Mouse (Mus musculus) layer of hippocampus, adult 9-11 months (tissue): Measurements from ENCODE around the gene Atp8a2.
A peak's percentile ranks its signal among the peaks of the same experiment; 100 is the strongest.
"Not testable (repeated sequence)": the region's sequence is repeated elsewhere in the genome, so short reads cannot be mapped to it uniquely, and the experiment has no call there.

Experiments used
- DNase-seq: peaks from one replicate; pipeline ENCODE4 v3.0.0; 2022

Gene Atp8a2

DNA sequence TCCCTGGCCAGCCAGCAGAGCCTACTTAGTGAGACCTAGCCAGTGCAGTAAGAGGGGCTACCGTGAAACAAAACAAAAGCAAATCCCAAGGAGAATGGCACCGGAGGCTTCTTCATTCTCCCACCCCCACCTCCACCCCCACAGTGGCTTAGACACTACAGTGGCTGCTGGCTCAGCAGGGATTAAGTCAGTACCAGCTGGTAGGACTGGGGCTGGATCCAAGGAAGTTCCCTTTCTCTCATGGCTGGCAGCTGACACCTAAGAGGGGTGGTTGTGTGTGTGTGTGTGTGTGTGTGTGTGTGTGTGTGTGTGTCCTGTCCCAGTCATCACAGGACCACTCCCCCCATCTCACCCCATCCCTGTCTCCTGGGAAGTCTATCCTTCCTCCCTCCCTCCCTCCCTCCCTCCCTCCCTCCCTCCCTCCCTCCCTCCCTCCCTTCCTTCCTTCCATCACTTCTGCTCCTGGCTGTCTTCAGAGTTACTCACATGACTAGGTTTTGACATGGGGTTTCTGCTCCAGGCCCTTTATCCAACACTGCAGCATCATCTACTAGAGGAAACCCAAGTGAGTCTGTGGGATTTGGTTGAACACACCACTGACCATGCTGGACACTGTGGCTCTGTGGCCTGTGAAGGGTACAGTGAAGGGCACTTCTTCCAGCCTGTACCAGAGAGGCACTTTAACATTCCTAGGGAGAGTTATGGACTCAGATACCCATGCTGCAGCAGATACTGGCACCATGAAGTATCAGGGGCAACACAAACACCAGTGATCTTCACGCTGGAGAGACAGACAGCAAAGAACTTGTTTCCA is 358.3 kb downstream of the Atp8a2 start:
- DNase-seq, result not testable (repeated sequence)

DNA sequence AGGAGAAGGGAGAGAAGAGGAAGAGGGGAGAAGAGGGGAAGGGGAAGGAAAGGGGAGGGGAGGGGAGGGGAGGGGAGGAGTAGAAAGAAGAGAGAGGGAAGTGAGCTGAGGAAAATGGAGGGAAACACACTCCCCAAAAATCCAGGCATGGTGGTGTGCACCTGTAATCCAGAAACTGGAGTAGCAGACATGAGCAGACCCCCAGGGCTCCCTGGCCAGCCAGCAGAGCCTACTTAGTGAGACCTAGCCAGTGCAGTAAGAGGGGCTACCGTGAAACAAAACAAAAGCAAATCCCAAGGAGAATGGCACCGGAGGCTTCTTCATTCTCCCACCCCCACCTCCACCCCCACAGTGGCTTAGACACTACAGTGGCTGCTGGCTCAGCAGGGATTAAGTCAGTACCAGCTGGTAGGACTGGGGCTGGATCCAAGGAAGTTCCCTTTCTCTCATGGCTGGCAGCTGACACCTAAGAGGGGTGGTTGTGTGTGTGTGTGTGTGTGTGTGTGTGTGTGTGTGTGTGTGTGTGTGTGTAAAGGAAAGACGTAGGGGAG is 359.2 kb downstream of the Atp8a2 start:
- not testable (repeated sequence) for DNase-seq

DNA sequence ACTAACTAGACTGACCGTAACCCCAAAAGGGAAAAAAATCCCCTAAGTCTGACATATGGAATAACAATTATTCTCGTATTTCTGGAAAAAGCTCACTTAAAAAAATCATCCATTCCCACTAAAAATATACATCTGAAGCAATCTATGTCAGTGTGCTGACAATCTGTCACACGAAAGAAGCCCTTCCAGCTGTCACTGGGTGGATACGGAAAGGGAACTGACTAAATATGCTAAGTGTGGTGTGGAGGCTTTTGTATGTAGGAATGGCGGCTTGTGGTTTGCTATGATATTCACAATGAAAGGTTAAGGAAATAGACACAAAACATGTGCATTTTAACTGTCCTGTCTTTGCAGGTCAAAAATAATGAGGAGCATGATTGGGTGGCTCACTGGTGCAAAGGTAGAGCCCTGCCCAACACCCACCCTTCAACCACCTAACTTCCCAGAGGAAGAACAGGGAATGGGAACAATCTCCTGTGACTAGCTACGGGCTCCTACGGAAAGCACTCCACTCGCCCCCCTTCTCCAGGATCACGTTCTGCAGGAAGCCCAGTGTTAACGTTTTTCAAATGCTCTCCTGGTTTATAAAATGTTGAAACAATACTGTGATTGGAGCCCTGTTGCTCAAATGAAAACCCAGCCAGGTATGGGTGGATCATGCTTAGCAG is 360.0 kb downstream of the Atp8a2 start:
- DNase-seq, result no peak

DNA sequence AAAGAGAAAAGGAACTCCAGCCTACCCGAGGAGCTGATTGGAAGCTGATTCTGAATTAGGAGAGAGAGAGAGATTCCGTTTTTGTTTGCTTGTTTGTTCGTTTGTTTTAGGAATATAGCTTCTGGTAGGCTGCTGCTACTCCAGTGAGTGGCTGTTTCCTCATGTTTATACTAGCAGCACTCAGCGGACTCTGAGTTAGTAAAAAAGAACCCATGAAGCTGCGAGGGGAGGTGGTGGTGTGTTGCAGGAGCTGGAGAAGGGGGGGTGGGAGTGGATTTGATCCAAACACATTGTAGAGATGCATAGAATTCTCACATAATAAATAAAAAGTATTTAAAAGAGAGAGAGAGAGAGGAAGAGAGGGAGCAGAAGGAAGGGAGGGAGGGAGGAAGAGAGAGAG is 367.4 kb downstream of the Atp8a2 start:
- no peak for DNase-seq

DNA sequence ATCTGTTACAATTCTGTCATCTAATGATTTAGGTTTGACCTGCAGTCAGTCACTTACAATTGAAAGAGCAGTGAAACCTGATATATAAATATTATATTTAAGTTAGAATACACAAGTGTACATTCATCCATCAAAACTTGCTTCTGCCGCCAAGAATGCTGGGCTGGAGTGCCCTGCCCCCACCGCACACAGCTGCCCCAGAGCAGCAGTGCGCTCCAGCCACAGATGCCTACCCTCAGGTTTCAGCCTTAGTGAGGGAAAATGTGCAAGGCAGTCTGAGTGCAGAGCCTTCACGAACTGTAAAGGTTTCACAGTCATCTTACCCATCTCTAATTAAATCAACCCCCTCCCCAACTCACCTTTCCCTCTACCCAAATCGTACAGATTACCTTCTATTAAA is 369.6 kb downstream of the Atp8a2 start:
- DNase-seq, result no peak

DNA sequence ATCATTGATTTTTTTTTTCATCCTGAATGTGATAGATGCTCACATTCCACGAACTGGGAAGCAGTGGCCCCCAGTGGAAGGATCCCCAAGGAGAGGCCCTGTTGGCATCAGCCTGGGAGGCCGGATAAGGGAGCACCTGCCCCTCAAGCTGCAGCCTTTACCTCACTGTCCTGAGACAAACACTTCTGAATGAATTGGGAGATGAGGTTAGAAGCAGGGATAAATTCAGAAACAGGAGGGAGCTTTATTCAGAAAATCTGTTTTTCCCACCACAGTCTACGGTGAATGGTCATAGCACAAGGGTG is 376.9 kb downstream of the Atp8a2 start:
- no peak for DNase-seq

DNA sequence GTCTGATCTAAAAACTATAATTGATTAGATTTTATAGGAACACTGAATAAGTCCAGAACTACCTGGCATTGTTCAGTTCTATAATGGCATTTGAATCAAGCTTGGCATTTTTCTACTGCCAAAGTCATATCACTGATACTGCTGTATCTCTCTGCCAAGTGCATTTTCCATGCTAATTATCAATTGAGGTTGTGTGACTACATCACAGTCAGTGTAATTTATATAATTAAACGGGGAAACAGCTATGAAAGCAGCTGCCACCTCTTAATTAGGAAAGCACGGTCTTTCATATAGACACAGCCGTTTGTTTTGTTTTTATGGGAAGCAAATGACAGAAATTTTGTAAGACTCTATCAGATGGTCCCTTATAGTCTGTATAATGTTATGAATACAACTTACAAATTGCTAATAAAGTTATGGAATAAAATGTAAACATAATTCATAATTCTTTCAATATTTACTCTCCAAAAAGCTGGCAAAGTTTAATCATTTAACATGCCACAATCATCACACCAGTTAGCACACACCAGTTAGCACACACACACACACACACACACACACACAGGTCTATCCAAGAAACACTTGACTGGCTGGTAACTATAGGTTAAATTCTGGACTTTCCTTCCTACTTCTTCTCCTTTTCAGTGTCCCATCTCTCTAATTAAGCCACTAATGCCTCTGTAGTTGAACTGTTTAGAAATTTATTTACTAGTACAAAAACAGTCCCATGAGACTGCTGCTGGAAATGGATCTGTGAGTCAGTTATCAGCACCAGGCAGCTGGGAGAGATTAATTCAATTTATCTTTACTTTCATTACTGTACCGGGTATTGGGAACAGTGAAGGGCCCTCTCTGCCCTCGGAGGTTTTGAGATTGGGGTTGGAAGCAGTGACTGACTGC is 377.5 kb downstream of the Atp8a2 start:
- no peak for DNase-seq

DNA sequence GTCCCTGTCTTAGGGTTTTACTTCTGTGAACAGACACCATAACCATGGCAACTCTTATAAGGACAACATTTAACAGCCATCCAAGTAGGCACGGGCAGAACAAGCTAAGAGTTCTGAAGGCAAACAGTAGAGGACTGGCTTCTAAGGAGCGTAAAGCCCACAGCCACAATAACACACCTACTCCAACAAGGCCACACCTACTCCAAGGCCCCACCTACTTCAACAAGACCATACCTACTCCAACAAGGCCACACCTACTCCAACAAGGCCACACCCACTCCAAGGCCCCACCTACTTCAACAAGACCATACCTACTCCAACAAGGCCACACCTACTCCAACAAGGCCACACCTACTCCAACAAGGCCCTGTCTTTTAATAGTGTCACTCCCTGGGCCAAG is 386.7 kb downstream of the Atp8a2 start:
- DNase-seq, result not testable (repeated sequence)

DNA sequence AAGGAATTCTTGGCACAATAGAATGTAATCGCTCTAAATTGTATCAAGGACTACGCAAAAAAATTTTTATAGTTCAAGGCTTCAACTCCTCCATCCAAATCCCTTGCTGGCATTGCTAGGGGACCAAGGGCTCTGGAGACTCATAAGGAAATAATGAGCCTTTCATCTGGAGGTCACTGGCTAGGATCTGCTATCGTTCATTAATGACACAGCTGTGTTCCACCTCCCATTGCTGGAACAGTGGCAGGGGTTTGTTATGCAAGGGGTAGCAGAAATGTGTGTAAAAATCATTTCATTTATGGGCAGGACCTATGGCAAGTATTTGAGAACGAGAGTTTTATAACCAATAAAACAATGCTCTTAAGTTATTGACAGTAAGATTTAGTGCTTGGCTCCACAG is 387.2 kb downstream of the Atp8a2 start:
- no peak for DNase-seq

DNA sequence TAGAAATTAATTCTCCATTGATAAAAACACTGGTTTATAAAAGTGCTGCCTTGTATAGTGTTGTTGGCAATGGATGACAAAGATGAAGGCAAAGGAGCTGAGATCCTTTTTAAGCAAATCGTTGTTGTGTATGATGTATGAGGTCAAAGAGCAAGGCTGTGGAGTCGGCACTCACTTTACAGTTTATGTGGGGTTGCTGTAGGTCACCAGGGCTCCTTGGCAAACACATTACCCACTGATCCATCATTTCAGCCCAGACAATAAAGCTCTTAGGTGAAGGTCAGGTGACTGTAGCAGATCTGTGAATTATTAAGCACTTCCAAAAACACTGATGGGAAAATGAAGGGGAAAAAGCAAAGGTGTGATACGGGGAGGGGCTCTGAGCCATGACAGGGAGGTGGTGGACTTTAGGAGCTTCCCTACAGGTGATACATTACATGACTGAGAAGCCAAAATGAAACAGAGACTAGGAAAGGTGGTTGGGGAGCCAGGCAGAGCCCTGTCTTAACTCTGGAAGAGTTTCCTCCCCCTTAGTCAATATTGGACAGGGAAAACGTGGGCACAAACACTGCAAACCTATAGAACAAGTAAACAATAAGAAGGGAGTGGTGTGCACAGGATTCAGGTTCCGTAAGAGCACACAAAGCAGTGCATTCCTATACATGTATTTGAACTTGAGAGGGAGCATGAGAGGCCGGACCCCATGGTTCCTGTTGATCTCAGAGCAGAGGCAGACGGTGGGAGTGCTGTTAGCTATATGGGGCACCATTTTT is 389.3 kb downstream of the Atp8a2 start:
- no peak for DNase-seq

DNA sequence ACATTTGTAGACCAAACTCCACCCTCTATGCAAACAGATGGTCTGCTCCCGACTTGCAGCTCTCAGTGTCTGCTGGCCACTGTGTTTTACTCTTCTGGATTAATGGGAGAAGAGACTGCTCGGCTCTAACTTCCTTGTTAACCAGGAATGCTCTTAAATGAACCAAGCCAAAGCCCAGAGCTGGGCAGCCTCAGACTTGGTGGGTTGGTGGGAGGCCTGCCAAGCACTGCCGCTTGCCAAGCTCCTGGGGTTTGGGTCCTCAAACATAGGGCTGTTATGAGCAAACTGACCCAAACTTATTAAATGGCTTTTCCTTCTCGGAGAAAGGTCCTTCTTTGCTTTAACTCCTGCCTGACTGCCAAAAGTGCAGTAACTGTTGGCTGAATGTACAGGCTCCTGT is 390.1 kb downstream of the Atp8a2 start:
- DNase-seq, result peak; percentile 13

DNA sequence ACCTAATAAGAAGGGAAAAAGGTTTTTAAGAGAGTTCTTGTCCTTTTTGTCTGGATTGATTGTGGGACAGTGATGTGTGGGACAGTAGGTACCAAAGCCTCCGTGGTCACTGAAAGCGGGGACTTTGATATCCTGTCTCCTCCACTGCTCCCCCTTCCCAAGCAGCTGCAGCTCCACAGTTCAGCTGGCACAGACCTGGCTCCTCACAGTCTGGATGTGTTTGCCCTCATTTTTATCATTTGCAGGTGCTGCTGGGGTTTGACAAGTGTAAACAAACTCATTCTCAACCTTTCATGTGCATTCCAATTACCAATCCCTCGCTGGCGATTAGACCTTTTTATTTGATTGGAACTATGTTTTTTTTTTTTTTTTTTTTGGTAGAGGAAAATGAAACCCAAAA is 390.8 kb downstream of the Atp8a2 start:
- DNase-seq, result no peak

DNA sequence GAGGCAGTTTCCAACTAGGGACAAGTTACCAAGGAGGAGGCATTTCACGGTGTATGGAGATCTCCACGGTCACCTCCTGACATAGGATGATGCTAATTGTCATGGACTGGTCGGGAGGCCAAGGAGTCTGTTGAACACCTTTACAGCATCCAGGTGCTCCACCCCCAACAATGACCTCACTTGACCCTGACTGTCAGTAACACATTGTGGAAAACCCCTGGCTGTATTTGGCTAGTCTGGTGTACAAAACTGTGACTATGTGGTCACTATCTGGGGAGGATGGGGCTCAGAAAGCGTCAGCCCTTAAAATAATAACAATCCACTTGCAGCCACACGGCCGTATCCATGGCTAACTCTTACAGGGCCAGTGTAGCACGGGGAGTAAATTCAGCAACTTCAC is 391.3 kb downstream of the Atp8a2 start:
- no peak for DNase-seq

DNA sequence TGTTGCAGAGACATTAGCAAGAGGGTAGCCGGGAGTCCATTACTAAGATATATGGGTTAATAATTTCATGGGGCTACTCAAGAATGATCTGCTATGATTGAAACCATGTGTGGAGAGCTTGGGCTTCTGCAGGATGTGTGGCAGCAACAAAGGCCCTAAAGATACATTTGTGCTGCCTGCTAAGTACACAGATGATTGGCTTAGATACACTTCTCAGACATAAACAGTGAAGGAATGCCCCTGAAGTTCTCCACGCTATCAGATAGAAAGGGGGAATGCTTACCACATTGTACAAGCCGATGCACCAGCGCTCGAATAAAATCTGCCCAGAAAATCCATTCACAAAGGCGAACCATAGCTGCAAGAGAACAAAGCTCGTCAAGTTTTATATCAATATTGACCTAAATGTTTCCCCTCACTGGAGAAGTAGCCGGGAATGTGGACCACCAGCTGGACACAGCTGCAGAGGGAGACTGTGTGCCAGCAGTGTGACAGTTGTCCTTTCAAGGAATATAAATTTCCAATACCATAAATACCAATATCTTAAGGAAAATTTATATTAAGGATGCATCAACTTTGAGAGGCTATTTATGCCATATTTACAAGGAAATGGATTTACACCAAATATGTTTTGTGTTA is 394.9 kb downstream of the Atp8a2 start:
- no peak for DNase-seq

DNA sequence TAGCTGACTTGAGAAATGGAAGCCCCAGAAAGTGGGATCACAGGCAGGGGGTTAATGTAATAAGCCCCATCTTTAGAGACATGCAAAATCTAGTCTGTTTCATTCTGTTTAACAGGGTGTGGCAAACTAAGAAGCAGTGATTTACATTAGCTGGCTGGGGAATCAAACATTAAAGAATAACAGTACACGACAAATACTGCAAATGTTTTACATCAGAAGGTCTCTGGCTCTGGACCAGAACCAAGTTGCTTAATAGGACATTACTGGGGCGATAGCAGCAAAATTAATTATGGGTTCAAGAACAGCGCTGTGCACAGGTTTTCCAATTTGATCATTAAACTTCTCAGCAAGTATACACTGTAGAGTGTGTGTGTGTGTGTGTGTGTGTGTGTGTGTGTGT is 397.5 kb downstream of the Atp8a2 start:
- no peak for DNase-seq

DNA sequence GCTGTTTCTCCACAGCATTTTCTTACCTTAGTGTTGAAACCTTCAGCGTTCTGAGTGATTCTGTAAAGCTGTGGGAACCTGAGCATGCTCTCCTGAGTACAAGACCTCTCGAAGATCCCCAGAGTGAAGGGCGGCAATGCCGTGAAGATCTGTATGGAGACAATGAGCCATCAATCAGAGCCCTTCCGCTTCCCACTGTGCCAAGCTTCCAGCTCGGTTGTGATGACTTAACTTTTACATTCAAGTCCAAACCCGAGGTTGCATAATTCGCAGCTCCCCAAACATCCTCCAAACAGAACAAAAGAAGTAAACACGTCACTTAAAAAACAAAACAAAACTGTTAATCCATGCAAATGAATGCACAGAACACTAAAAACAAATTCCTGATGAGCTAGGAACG is 403.1 kb downstream of the Atp8a2 start:
- no peak for DNase-seq

DNA sequence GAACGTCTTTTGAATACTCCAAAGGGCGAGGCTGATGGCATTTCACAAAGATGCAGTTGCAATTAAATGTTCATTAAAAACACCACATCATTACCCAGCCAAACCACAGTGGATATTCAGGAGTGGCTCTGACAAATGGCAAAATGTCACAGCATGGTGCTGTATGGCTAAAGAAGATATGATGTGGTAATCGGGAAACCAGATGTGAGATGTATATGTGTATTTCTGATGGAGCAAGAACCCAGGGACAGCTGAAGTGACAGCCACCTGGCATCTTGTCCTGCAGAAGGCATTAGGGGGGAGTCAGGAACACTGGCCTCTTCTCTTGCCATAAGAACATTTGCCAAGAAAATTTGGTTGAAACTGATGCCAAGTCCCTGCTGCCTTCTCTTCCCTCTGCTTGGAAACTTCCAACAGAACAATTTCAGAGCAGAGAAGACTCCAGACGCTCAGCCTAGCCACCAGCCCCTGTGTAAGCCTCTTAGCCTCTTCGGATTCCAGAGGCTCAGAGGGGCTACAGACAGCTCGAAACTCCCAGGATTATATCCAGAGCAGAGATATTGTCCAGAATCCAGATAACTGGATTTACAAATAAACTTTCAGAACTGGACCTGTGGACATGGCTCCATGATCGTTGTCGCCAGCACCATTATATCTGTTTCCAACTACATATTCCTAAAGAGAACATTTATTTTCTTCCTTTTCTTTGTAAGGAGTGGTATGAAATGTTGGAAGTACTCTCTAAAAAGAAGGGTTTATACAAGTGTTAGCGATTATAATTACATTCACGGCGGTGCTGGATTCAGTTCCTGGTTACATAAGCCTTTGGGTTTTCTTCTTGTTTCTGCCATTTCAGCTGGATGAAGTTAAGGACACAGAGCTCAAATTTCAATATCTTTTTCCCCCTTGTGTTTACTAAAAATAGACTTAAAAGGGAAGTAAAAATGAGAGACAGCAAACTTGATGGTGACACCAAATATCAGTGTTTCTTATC is 413.3 kb downstream of the Atp8a2 start:
- DNase-seq, result no peak

DNA sequence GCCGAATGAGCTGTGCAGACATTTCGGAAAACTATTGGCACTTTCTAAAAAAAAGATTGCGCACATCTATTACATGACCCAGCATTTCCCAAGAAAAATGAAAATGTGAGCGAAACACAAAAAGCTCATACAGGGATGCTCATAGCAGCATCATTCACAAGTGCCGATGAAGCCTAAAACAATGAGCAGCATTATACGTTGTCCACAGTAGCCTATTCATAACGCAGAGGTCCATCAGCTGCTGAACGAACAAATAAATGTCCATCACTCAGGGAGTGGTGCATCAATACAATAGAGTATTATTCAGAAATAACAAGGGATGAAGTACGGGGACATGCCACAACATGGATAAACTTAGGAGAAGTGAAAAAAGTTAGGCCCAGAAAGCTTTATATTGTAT is 416.6 kb downstream of the Atp8a2 start:
- peak; percentile 27 for DNase-seq

DNA sequence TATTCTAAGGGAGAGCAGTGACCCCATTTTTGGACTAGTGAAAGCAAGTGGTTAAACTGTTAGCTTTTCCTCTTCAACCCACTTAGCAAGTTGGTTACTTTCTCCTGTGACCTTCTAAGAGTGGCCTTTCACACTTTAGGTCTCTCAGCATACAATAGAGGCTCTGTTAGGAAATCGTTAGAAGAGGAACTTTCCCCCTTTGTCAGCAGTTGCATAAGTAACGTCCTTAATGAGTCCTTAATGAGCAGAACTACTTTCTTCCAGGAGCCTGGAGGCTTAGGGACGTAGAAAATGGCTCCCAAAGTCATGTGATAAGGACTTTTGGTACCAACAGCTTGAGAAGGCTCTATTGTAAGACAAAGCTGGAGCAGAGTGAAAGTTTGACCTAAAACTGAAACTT is 434.8 kb downstream of the Atp8a2 start:
- DNase-seq, result no peak

DNA sequence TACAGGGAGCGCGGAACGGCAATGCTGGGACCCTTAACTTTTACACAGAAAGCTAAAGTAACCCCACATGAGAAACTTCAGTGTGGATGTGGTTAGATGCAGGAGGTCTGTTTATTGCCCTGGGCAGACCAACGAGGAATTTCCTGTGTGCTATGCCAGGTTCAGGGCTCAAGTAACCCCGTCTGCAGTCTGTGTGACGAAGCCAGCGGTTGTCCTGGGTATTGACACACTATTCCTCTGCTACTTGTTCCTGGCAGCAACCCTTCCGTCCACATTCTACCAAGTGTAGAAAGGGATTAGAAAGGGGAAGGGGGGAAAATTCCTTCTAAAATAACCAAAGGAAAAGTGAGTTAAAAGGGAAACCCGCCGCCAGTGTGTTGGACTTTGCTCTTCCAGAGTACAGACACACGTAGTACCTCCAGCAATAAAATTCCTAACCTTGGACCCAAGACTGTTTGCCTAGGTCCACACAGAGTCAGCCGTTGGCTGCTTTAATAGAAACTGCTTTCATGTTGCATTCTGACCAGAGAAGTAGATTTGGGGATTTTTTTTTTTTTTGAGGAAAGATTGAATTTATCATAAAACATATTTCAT is 437.0 kb downstream of the Atp8a2 start:
- no peak for DNase-seq
